Mouse (Mus musculus): Measurements from ENCODE around the gene Jup.

- no peak for TF ChIP-seq GATA1 (IDR thresholded peaks at IDR 0.05; ENCODE audit: low read length)
- no peak for TF ChIP-seq TAL1 (IDR thresholded peaks at IDR 0.05; ENCODE audit: low read length)
Measured at GRCm38 (mm10) chr11:100386586-100386985, 11.0 kb downstream of the Jup start.

Measured in erythroblast, embryonic 14.5 days (primary cell).